Mouse (Mus musculus): ENCODE measurements around the gene Sost.

DNA sequence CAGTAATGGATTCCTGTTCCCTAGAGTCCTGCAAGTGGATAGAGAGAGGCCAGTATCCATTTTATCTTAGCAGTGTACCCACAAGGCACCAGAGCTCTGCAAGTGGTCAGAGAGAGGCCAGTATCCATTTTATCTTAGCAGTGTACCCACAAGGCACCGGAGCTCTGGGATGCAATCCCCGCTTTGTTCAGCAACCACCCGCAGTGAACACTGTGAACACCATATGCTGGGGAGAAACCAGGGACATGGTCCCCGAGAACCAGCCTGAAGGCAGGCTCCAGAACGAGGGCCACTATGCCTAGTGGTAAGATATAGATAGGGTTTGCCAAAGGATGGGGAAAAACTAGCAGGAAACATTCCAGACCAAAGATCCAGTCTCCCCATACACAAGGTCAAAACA lies 12.3 kb upstream of the Sost start:
- TF ChIP-seq GATA1 (IDR thresholded peaks at IDR 0.05; ENCODE audit: low read length) (no peak), TAL1 (IDR thresholded peaks at IDR 0.05; ENCODE audit: low read length) (no peak)

Measured in erythroblast, embryonic 14.5 days (primary cell).